Mouse (Mus musculus) ES-CJ7 (cell line): Measurements from ENCODE around the gene Kank2.
A peak's percentile ranks its signal among the peaks of the same experiment; 100 is the strongest.

Experiments
- DNase-seq: peaks from one replicate; pipeline ENCODE4 v3.0.0; 2011; ENCODE audit warnings: low read depth, low spot score

Kank2 gene

GRCm38 (mm10) chr9:21751347-21751746 is 47.2 kb downstream of the Kank2 start:
- no peak for DNase-seq

GRCm38 (mm10) chr9:21750370-21750769 is 48.2 kb downstream of the Kank2 start:
- DNase-seq: no peak

DNA sequence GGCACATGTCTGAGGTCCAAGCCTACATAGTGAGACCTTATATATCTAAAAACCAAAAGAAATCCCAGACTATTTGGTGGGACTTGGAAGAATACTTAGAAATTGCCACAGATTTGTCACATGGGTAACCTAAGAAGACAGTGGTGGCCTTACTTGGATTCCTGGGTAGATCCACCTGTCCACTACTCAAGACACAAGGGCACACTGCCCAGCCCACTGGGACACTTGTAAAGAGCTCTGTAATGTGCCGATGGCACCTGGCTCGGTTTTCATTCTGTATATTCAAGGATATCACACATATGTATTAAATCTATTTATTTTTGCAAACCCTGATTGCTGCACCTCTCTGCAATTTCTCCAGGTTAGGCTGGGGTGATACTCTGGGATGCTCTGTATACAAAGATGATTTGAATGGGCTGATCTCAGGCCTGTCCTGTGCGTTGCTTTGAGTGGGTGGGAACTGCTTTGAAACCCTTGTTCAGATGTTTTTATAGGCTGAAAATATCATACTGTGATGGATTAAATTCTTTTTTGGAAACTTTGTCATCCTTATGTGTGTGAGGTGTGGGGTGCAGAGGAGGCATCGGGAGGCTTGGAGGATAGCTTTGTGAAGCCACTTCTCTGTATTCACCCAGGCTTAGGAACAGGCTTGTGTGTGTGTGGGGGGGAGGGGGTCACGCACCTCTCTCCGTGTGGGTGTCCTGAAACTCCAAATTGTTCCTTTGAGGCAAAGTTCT is 49.0 kb downstream of the Kank2 start:
- no peak for DNase-seq

- DNase-seq: no peak
Observed at GRCm38 (mm10) chr9:21748491-21748890, 50.1 kb downstream of the Kank2 start.

DNA sequence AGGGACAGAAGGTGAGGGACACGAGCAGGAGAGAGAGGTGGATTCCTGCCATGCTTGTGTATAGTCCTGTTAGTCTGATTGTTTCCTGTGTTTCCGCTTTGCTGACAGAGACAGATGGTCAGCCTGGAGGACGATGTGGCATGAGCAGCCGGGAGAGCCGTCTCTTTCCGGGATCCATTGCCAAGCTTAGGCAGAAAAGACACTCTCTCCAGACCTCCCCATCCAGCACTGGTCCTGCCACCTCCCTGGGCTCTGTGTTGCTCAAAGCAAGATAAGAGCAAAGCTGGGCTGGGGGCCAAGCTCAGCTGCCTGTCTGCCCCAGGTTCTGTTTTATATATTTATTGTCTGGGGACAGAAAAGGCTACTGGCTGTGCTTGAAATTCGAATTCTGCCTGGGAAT is 50.5 kb downstream of the Kank2 start:
- no peak for DNase-seq

GRCm38 (mm10) chr9:21747238-21747774 is 51.2 kb downstream of the Kank2 start:
- DNase-seq: no peak

GRCm38 (mm10) chr9:21741514-21741913 is 57.0 kb downstream of the Kank2 start:
- DNase-seq: no peak

DNA sequence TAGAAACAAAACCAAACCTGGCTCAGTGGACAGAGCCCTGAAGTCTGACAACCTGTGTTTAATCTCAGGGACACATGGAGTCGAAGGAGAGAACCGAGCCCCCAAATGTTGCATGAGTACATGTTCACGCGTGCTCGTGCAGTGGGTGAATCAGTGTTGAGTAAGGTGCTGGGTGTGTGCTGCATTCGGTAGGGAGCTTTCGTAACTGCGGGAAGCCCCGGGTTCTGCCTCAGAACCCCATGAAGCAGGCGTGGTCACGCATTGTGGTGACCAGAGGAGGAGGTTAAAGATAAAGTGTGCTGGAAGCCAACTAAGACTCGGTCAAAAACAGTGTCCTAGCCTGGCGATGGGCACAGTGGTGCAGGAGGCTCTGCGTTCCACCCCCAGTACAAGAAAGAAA is 58.1 kb downstream of the Kank2 start:
- DNase-seq: no peak

- no peak for DNase-seq
Observed at GRCm38 (mm10) chr9:21738776-21739175, 59.8 kb downstream of the Kank2 start.

GRCm38 (mm10) chr9:21737188-21737587 is 61.4 kb downstream of the Kank2 start:
- DNase-seq: no peak

DNA sequence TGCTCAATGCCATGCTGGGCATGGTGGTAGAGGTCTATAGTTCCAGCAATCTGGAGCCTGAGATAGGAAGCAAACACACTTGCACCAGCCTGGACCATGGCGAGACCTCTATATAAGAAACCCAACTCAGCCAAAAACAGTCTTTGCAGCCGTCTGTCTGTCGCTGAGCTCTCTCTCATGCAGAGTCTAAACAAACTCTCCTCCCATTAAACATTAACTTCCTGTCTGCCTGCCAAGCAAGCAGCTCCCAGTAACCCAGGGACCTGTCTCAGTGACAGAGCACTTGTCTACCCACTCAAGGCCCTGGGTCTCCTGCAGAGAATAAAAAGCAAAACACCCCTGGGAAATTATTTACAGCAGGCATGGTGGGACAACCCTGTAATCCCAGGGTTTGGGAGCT is 62.0 kb downstream of the Kank2 start:
- no peak for DNase-seq

DNA sequence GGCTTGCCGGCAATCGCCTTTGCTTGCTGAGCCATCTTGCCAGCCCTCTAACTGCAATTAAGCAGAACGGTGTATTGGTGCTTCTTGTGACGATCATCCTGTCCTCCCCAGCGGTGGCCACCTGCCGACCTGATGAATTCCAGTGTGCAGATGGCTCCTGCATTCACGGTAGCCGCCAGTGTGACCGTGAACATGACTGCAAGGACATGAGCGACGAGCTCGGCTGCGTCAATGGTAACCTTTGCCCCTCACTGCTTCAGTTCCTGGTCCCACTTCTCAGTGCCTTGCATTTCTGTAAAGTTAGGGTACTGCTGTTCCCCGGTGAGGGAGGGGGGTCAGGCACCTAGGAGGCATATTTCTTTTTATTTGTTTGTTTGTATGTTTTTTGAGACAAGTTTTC is 63.4 kb downstream of the Kank2 start:
- no peak for DNase-seq

DNA sequence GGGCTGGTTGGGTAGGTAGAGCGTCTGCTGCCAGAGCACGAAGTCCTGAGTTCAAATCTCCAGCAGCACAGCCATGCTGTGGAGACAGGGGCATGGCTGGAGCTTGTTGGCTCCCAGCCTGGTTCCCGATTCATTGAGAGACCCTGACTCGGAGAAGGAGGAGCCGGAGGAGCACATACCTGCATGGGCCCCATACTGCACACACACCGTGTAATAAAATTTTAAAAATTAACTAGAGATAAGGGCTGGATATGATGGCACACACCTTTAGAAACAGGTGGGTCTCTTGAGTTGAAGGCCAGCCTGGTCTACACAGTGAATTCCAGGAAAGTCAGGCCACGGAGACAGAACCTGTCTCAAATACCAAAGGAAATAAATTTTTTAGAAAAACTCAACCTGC is 64.6 kb downstream of the Kank2 start:
- DNase-seq: no peak

DNA sequence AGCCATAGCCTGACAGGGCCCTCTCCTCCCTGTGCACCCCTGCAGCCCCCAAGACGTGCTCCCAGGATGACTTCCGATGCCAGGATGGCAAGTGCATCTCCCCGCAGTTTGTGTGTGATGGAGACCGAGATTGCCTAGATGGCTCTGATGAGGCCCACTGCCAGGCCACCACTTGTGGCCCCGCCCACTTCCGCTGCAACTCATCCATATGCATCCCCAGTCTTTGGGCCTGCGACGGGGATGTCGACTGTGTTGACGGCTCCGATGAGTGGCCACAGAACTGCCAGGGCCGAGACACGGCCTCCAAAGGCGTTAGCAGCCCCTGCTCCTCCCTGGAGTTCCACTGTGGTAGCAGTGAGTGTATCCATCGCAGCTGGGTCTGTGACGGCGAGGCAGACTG is 65.1 kb downstream of the Kank2 start:
- DNase-seq: peak; percentile 47

- DNase-seq: no peak
Observed at GRCm38 (mm10) chr9:21732288-21732687, 66.3 kb downstream of the Kank2 start.

DNA sequence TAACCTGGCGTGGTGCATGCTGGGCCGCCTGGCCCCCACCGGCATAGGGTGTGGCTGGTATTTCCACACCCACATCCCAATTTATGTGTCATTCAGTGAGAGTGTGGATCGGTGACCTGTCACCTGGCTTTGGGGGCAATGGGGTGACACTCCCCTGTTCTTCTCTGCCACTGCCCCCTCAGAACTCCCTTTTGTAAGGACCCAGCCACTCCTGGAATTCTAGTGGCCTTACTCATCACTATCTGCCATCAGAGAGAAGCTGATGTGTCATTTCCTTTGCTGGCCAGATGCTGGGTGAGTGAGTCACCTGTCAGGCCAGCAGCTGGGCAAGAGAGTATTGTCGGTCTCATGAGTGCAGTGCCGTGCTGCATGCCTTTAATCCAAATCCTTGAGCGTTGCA is 69.3 kb downstream of the Kank2 start:
- DNase-seq: no peak

GRCm38 (mm10) chr9:21728261-21728832 is 70.2 kb downstream of the Kank2 start:
- no peak for DNase-seq

- no peak for DNase-seq
Observed at GRCm38 (mm10) chr9:21726218-21726975, 72.1 kb downstream of the Kank2 start.

- DNase-seq: no peak
Observed at GRCm38 (mm10) chr9:21725224-21726121, 73.1 kb downstream of the Kank2 start.

GRCm38 (mm10) chr9:21724147-21724536 is 74.4 kb downstream of the Kank2 start:
- peak; percentile 94 for DNase-seq

GRCm38 (mm10) chr9:21723377-21724146 is 75.0 kb downstream of the Kank2 start, which contains the start of gene Ldlr:
Gene Ldlr (plus strand): TSS chr9:21723483.
- DNase-seq: peak; percentile 95
